Mouse (Mus musculus) cortical plate, adult 2 months (tissue): ENCODE measurements around the gene Gm10715.
"Not testable (repeated sequence)": the region's sequence is repeated elsewhere in the genome, so short reads cannot be mapped to it uniquely, and the experiment has no call there.

Experiments
- CTCF ChIP-seq: fragments of 200-500 bp; IDR thresholded peaks from 2 replicates; pipeline ENCODE4 v1.5.1; 2011; ENCODE audit warnings: mild to moderate bottlenecking, control low read depth, low read length; ENCODE audit not compliant: insufficient read depth; ENCODE audit errors: extremely low read depth
- POLR2A ChIP-seq: fragments of 200-500 bp; IDR thresholded peaks from 2 replicates; pipeline ENCODE4 v1.6.1; 2011; ENCODE audit warnings: mild to moderate bottlenecking, low read length, control low read depth; ENCODE audit not compliant: insufficient read depth; ENCODE audit errors: extremely low read depth

DNA sequence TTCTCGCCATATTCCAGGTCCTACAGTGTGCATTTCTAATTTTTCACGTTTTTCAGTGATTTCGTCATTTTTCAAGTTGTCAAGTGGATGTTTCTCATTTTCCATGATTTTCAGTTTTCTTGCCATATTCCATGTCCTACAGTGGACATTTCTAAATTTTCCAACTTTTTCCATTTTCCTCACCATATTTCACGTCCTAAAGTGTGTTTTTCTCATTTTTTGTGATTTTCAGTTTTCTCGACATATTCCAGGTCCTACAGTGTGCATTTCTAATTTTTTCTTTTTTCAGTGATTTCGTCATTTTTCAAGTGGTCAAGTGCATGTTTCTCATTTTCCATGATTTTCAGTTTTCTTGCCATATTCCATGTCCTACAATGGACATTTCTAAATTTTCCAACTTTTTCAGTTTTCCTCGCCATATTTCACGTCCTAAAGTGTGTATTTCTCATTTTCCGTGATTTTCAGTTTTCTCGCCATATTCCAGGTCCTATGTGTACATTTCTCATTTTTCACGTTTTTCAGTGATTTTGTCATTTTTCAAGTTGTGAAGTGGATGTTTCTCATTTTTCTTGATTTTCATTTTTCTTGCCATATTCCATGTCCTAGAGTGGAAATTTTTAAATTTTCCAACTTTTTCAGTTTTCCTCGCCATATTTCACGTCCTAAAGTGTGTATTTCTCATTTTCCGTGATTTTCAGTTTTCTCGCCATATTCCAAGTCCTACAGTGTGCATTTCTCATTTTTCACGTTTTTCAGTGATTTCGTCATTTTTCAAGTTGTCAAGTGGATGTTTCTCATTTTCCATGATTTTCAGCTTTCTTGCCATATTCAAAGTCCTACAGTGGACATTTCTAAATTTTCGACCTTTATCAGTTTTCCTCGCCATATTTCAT lies 16.6 kb upstream of the Gm10715 start:
- not testable (repeated sequence) for TF ChIP-seq CTCF, POLR2A
